Mouse (Mus musculus) thymus, adult 2 months (tissue): ENCODE measurements around the gene Adcyap1r1. TPM values are rescaled to one million over a fixed set of nuclear protein-coding genes. Genes with fewer than 3 reads are reported as not detected.

Experiments used
- DNase-seq: peaks from one replicate; pipeline ENCODE4 v3.0.0; 2021
- H3K27ac ChIP-seq: fragments of 200-500 bp; 2 replicates; pipeline ENCODE4 v1.5.1; 2012; ENCODE audit warnings: low read length, control low read depth; ENCODE audit not compliant: control insufficient read depth, insufficient read depth
- H3K27me3 ChIP-seq: fragments of 200-500 bp; 2 replicates; pipeline ENCODE4 v1.6.1; 2012; ENCODE audit warnings: mild to moderate bottlenecking, low read length, moderate library complexity, mixed read lengths; ENCODE audit not compliant: control insufficient read depth, insufficient read depth
- H3K36me3 ChIP-seq: fragments of 200-500 bp; 2 replicates; pipeline ENCODE4 v1.6.1; 2012; ENCODE audit warnings: mild to moderate bottlenecking, low read length, moderate library complexity; ENCODE audit not compliant: control insufficient read depth, insufficient read depth
- H3K4me1 ChIP-seq: fragments of 200-500 bp; replicated peaks from 2 replicates; pipeline ENCODE4 v1.6.1; 2012; ENCODE audit warnings: low read length; ENCODE audit not compliant: control insufficient read depth, insufficient read depth
- H3K4me3 ChIP-seq: fragments of 200-500 bp; 2 replicates; pipeline ENCODE4 v1.5.1; 2012; ENCODE audit warnings: mild to moderate bottlenecking, low read length, control low read depth, moderate library complexity; ENCODE audit not compliant: control insufficient read depth, insufficient read depth
- CTCF ChIP-seq: fragments of 200-500 bp; IDR thresholded peaks from 2 replicates; pipeline ENCODE4 v1.5.1; 2012; ENCODE audit warnings: mild to moderate bottlenecking, control low read depth, low read length, moderate library complexity, borderline replicate concordance; ENCODE audit not compliant: control insufficient read depth, poor library complexity, insufficient read depth; ENCODE audit errors: extremely low read depth
- POLR2A ChIP-seq: fragments of 200-500 bp; IDR thresholded peaks from 2 replicates; pipeline ENCODE4 v1.6.1; 2012; ENCODE audit warnings: mild to moderate bottlenecking, low read length, control low read depth, moderate library complexity; ENCODE audit not compliant: control insufficient read depth, poor library complexity, insufficient read depth; ENCODE audit errors: extremely low read depth
- WGBS: fragments of 180-500 bp; shearing (Covaris S2); methylation state at CpG from one replicate; pipeline ENCODE4 v1.1.7; 2018; 5-methylcytosine and 5-hydroxymethylcytosine counted together
- polyA plus RNA-seq: library from polyadenylated mRNA; depleted of rRNA; stranded (reverse); fragments of >200 nt; gene quantifications from 2 replicates; pipeline ENCODE4 v1.2.3, GENCODE M21; 2012

The Adcyap1r1 gene
- polyA plus RNA-seq, 1 experiment: 1.8 TPM

GRCm38 (mm10) chr6:55448199-55448598, 3.6 kb upstream of the Adcyap1r1 start:
- Histone ChIP-seq H3K36me3 (no peaks in the 10 kb centered on the region), H3K27ac (no peak overlapping the region), H3K27me3 (no peaks in the 10 kb centered on the region; the same call in 1 of the 2 replicates), H3K4me1 (no peaks in the 10 kb centered on the region), H3K4me3 (no peak overlapping the region)
- 89% methylated on average over 9 of the region's 9 CpGs for WGBS
- TF ChIP-seq CTCF: no peak
- no peak for TF ChIP-seq POLR2A
- no peak for DNase-seq

DNA sequence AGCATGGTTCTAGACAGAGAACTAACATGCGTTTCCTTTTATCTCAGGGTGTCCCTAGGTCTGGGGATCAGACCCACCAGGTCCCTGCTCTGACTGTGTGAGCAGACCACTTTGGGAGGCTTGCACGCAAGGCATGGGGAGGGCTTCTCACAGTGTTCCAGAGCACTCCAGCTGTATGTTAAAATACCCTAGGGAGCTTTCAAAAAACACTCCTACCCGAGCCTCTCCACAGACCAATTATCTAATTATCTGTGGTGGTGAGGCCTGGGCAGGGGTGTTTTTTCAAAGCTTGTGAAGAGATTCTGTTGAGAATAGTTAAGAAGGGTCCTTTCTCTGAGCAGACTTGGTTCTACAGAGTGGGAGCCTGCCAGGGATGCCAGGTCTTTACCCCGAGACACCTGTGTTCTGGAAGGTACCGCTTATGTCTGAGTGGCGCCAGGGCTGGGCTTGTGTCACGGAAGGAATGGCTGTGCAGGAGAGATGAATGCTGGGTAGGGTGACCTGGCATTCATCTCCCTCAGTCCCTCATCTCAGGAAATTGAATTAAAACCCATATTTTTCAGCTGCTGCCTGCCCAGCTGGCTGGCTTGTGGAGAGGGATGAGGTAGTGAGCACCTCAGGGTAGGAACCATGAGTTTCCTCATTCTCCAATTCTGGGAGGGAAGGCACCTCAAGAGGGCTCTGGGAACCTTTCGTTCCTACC, 2.7 kb upstream of the Adcyap1r1 start:
- Histone ChIP-seq H3K4me3 (no peak overlapping the region), H3K27me3 (no peaks in the 10 kb centered on the region; the same call in 1 of the 2 replicates), H3K4me1 (no peaks in the 10 kb centered on the region), H3K27ac (no peak overlapping the region), H3K36me3 (no peaks in the 10 kb centered on the region)
- 88% methylated on average over 8 of the region's 8 CpGs for WGBS
- no peak for TF ChIP-seq POLR2A
- no peak for TF ChIP-seq CTCF
- DNase-seq: no peak

DNA sequence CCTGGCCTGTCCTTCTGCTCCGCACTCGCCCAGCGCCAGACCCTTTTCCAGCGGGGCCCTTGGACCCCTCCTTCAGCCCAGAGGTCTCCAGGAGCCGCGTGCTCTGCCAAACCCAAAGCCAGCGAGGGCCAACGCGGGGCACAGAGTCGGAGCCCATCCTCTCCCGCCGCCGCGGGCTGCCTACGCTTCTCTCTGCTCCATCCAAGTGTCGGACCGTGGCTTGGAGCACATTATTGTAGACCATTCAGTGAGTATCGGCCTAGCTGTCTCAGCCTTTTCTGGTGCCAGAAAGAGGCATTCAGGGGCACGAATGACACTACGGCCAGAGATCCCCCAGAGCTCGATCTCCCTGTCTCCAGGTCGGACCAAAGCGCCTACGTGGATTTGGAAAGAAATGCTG, 603 bp downstream of the Adcyap1r1 start:
- no peak overlapping the region for H3K4me3 ChIP-seq

GRCm38 (mm10) chr6:55453548-55453947, 1.8 kb downstream of the Adcyap1r1 start:
- no peaks in the 10 kb centered on the region for H3K4me1 ChIP-seq
- WGBS: 75% methylated on average over 1 of the region's 1 CpGs
- TF ChIP-seq CTCF: no peak
- no peak for TF ChIP-seq POLR2A
- no peak for DNase-seq
- no peaks in the 10 kb centered on the region for H3K36me3 ChIP-seq
- H3K4me3 ChIP-seq: no peak overlapping the region
- H3K27me3 ChIP-seq: no peaks in the 10 kb centered on the region; the same call in 1 of the 2 replicates
- H3K27ac ChIP-seq: no peak overlapping the region

More for the DNA sequence above, 603 bp downstream of the Adcyap1r1 start:
- no peak for DNase-seq
- WGBS: 9% methylated on average over 24 of the region's 24 CpGs
- no peaks in the 10 kb centered on the region for H3K4me1 ChIP-seq
- no peaks in the 10 kb centered on the region; the same call in 1 of the 2 replicates for H3K27me3 ChIP-seq
- no peak overlapping the region for H3K27ac ChIP-seq
- no peaks in the 10 kb centered on the region for H3K36me3 ChIP-seq
- no peak for TF ChIP-seq POLR2A

DNA sequence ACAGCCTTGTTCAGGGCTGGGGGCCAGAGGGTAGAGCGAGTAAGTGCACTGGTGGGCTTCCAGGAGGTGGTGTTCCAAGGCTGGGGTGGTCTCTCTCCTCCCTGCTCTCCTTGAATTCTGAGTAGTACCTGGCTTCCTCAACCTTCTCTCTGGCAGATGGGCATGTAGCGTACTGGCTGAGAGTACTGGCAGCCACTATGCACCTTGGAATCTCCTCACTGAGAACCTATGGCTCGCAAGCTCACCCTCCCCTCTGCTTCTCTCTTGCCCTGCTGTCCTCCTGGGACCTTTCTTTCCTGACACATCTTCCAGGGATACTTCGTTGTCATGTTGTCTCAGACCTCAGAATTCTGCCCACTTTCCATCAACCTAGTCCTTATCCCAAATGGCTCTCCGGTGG, 3.9 kb downstream of the Adcyap1r1 start:
- H3K27ac ChIP-seq: no peak overlapping the region
- no peaks in the 10 kb centered on the region for H3K4me1 ChIP-seq
- H3K4me3 ChIP-seq: no peak overlapping the region
- no peaks in the 10 kb centered on the region for H3K36me3 ChIP-seq
- H3K27me3 ChIP-seq: no peaks in the 10 kb centered on the region; the same call in 1 of the 2 replicates
- DNase-seq: no peak
- 82% methylated on average over 5 of the region's 5 CpGs for WGBS
- no peak for TF ChIP-seq POLR2A
- no peak for TF ChIP-seq CTCF

- 74% methylated on average over 7 of the region's 7 CpGs for WGBS
- H3K4me3 ChIP-seq: no peak overlapping the region
- no peak overlapping the region for H3K27ac ChIP-seq
- H3K36me3 ChIP-seq: no peaks in the 10 kb centered on the region
- no peaks in the 10 kb centered on the region for H3K4me1 ChIP-seq
- no peaks in the 10 kb centered on the region for H3K27me3 ChIP-seq
- no peak for DNase-seq
- TF ChIP-seq CTCF: no peak
- TF ChIP-seq POLR2A: no peak
These were observed 5.9 kb downstream of the Adcyap1r1 start for GRCm38 (mm10) chr6:55457727-55458126.

DNA sequence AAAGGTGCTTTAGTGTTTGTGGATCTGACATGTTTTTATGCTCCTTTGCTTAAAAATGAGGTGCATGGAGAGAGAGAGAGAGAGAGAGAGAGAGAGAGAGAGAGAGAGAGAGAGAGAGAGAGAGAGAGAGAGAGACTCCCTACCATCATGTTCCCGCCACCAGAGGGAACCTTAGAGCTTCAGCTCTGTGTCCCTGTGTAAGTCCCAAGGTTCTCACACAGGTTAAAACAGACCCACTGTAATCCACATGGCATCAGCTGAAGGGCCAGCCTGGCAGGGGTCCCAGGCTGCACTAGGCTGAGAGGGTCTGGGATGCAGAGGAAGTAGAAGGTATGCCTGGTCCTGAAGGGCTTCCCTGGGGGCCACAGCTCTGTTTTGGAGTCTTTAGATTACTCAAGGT, 6.4 kb downstream of the Adcyap1r1 start:
- TF ChIP-seq CTCF (no peak), POLR2A (no peak)
- Histone ChIP-seq H3K4me3 (no peak overlapping the region), H3K27ac (no peak overlapping the region), H3K27me3 (no peaks in the 10 kb centered on the region), H3K36me3 (no peaks in the 10 kb centered on the region), H3K4me1 (no peaks in the 10 kb centered on the region)
- DNase-seq: no peak
- 60% methylated on average over 1 of the region's 1 CpGs for WGBS
